Mouse (Mus musculus) ES-Bruce4 (cell line): ENCODE measurements at regions not wholly inside any gene's neighbourhood (a gene's known extent, or its start where the extent isn't known, plus 50 kb on each side); places are given as distances from the start of the nearest gene placed in this dataset.

ENCODE experiments used
- CTCF ChIP-seq: IDR thresholded peaks from one replicate; pipeline ENCODE4 v1.8.1; 2011; ENCODE audit warnings: low read depth, low read length
- EP300 ChIP-seq: IDR thresholded peaks from 2 replicates; pipeline ENCODE4 v1.6.1; 2011; ENCODE audit warnings: low read depth, low read length; ENCODE audit not compliant: insufficient read depth
- POLR2A ChIP-seq: IDR thresholded peaks from one replicate; pipeline ENCODE4 v1.8.1; 2011; ENCODE audit warnings: low read length; ENCODE audit not compliant: insufficient read depth

GRCm38 (mm10) chr8:88451658-88452500 is 69.3 kb upstream of the Nkd1 start:
- no peak for TF ChIP-seq EP300
- TF ChIP-seq CTCF, result peak; percentile 6
- no peak for TF ChIP-seq POLR2A
